17 mouse cellular contexts compared by ENCODE assay signal in the genomic region with DNA sequence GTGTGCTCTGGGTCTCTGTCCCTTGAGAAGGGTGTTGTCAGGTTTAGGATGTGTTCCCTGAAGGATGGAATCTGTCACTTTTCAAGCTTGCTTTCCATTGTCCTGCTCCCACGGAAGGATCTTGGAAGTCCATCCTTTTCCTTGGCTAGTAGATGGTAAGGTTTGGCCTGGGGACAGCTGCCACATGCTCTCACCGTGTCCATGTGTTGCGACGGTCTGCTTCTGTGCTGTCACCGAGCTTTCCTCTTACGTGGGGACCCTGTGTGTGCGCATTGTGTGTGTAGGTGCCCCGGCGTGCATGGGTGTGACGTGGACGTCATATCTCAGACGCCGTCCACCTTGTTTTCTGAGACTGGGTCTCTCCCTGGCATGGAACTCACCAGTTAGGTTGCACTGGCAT. TPM values are rescaled to one million over a fixed set of nuclear protein-coding genes. Genes with fewer than 3 reads are reported as not detected.
DNase-seq lines count a peak whose midpoint lies in the region; ATAC-seq and TF ChIP-seq lines count a peak whose summit lies in the region.
"Had no signal": no experiment of that assay in that cellular context is flagged by ENCODE, and none has a peak within 500 bp of the region (broad histone marks: within the 10 kb centered on the region; RNA-seq: fewer than 3 reads in every experiment).

No protein-coding gene starts in this region.

- ATAC-seq in hindbrain, embryonic 16.5 days = peak; percentile 12; the same call in 1 of the 2 replicates
- ATAC-seq in hindbrain, postnatal 0 days = no peak
- no peak for ATAC-seq in stomach, embryonic 14.5 days (ENCODE audit: insufficient number of reproducible peaks, insufficient read depth, low FRiP score, low read depth)
- no peak for ATAC-seq in stomach, postnatal 0 days (ENCODE audit: low FRiP score, low TSS enrichment)
- ATAC-seq: intestine, embryonic 15.5 days; liver, embryonic 12.5 days; midbrain, embryonic 13.5 days had no signal

- TF ChIP-seq CTCF in hindbrain, postnatal 0 days (IDR thresholded peaks at IDR 0.05; ENCODE audit: low read depth) = no peak
- no peak for TF ChIP-seq CTCF in stomach, postnatal 0 days (IDR thresholded peaks at IDR 0.05; ENCODE audit: low read depth)

- H3K36me3 ChIP-seq in hindbrain, embryonic 16.5 days (ENCODE audit: control insufficient read depth, insufficient read depth, low read length) = no peaks in the 10 kb centered on the region
- no peaks in the 10 kb centered on the region for H3K36me3 ChIP-seq in hindbrain, postnatal 0 days (ENCODE audit: insufficient read depth, low read length)
- H3K36me3 ChIP-seq in stomach, embryonic 14.5 days (ENCODE audit: control insufficient read depth, insufficient read depth, low read length) = no peaks in the 10 kb centered on the region
- no peaks in the 10 kb centered on the region for H3K36me3 ChIP-seq in stomach, postnatal 0 days (ENCODE audit: control insufficient read depth, insufficient read depth, low read length)
- H3K36me3 ChIP-seq: heart, embryonic 15.5 days; intestine, embryonic 15.5 days; liver, embryonic 12.5 days; midbrain, embryonic 13.5 days had no signal

- H3K27ac ChIP-seq in hindbrain, embryonic 16.5 days (ENCODE audit: low read depth, low read length) = no peak overlapping the region
- no peak overlapping the region; the same call in 1 of the 2 replicates for H3K27ac ChIP-seq in hindbrain, postnatal 0 days
- peak overlapping the region; percentile 63 for H3K27ac ChIP-seq in stomach, embryonic 14.5 days (ENCODE audit: low read length)
- H3K27ac ChIP-seq in stomach, postnatal 0 days (replicated peaks) = no peak overlapping the region; the same call in 1 of the 2 replicates
- H3K27ac ChIP-seq: heart, embryonic 15.5 days; intestine, embryonic 15.5 days; liver, embryonic 12.5 days; macrophage; midbrain, embryonic 13.5 days had no signal

- TF ChIP-seq EP300 in stomach, postnatal 0 days (optimal IDR thresholded peaks at IDR 0.05) = no peak

- no peak overlapping the region for H3K4me2 ChIP-seq in hindbrain, embryonic 16.5 days (ENCODE audit: low read length)
- H3K4me2 ChIP-seq in hindbrain, postnatal 0 days (ENCODE audit: low read depth, low read length) = no peak overlapping the region
- H3K4me2 ChIP-seq in stomach, embryonic 14.5 days (replicated peaks; ENCODE audit: low read depth, low read length) = no peak overlapping the region
- no peak overlapping the region for H3K4me2 ChIP-seq in stomach, postnatal 0 days (replicated peaks; ENCODE audit: low read depth)
- H3K4me2 ChIP-seq: heart, embryonic 15.5 days; intestine, embryonic 15.5 days; liver, embryonic 12.5 days; midbrain, embryonic 13.5 days had no signal

- no peak overlapping the region for H3K4me3 ChIP-seq in hindbrain, embryonic 16.5 days (ENCODE audit: low read length)
- no peak overlapping the region for H3K4me3 ChIP-seq in hindbrain, postnatal 0 days (ENCODE audit: low read length)
- H3K4me3 ChIP-seq in stomach, embryonic 14.5 days (ENCODE audit: low read depth, low read length) = no peak overlapping the region
- no peak overlapping the region for H3K4me3 ChIP-seq in stomach, postnatal 0 days (ENCODE audit: low read depth, low read length)
- H3K4me3 ChIP-seq: heart, embryonic 15.5 days; intestine, embryonic 15.5 days; liver, embryonic 12.5 days; midbrain, embryonic 13.5 days had no signal

- H3K27me3 ChIP-seq in hindbrain, embryonic 16.5 days (replicated peaks; ENCODE audit: control insufficient read depth, insufficient read depth, low read length) = no peaks in the 10 kb centered on the region
- no peaks in the 10 kb centered on the region for H3K27me3 ChIP-seq in hindbrain, postnatal 0 days (ENCODE audit: insufficient read depth, low read length)
- H3K27me3 ChIP-seq in stomach, embryonic 14.5 days (ENCODE audit: control insufficient read depth, insufficient read depth, low read length) = no peaks in the 10 kb centered on the region
- H3K27me3 ChIP-seq in stomach, postnatal 0 days (ENCODE audit: control insufficient read depth, insufficient read depth, low read length) = no peaks in the 10 kb centered on the region
- H3K27me3 ChIP-seq: heart, embryonic 15.5 days; intestine, embryonic 15.5 days; liver, embryonic 12.5 days; midbrain, embryonic 13.5 days had no signal

- no peaks in the 10 kb centered on the region for H3K9me3 ChIP-seq in hindbrain, embryonic 16.5 days (ENCODE audit: control insufficient read depth, low read length)
- no peaks in the 10 kb centered on the region for H3K9me3 ChIP-seq in hindbrain, postnatal 0 days (ENCODE audit: low read length)
- H3K9me3 ChIP-seq in stomach, embryonic 14.5 days (ENCODE audit: control insufficient read depth, low read depth, low read length) = no peaks in the 10 kb centered on the region
- no peaks in the 10 kb centered on the region for H3K9me3 ChIP-seq in stomach, postnatal 0 days (ENCODE audit: control insufficient read depth, low read length)
- H3K9me3 ChIP-seq: heart, embryonic 15.5 days; intestine, embryonic 15.5 days; liver, embryonic 12.5 days; midbrain, embryonic 13.5 days had no signal

- 79% methylated on average over 13 of the region's 13 CpGs for WGBS in hindbrain, embryonic 16.5 days
- WGBS in hindbrain, postnatal 0 days = 78% methylated on average over 13 of the region's 13 CpGs
- 94% methylated on average over 13 of the region's 13 CpGs for WGBS in stomach, embryonic 14.5 days
- WGBS in stomach, postnatal 0 days = 94% methylated on average over 13 of the region's 13 CpGs

- peak; percentile 58 for DNase-seq in cerebellum, adult 11-12 months
- no peak for DNase-seq in cerebellum, adult 11 months
- DNase-seq in hindbrain, postnatal 0 days (ENCODE audit: low spot score) = no peak
- no peak for DNase-seq in stomach, postnatal 0 days (ENCODE audit: low spot score)
- no peak for DNase-seq in heart, postnatal 4 days
- no peak for DNase-seq in gastrocnemius, postnatal 25 days
- DNase-seq: adrenal gland, adult 8-10 months; heart, adult 18-20 months; layer of hippocampus, adult 9-11 months; right cerebral cortex, postnatal 25 days had no signal

- H3K4me1 ChIP-seq in hindbrain, embryonic 16.5 days (ENCODE audit: control insufficient read depth, insufficient read depth, low read depth, low read length) = peaks cover 24% of the 10 kb centered on the region
- H3K4me1 ChIP-seq in hindbrain, postnatal 0 days (ENCODE audit: insufficient read depth, low read length) = peaks cover 11% of the 10 kb centered on the region; the same call in 1 of the 2 replicates
- H3K4me1 ChIP-seq in stomach, embryonic 14.5 days (ENCODE audit: control insufficient read depth, insufficient read depth, low read length) = peaks cover 23% of the 10 kb centered on the region
- H3K4me1 ChIP-seq in stomach, postnatal 0 days (replicated peaks; ENCODE audit: control insufficient read depth, insufficient read depth) = no peaks in the 10 kb centered on the region
- H3K4me1 ChIP-seq: heart, embryonic 15.5 days; intestine, embryonic 15.5 days; liver, embryonic 12.5 days had no signal

- H3K9ac ChIP-seq in hindbrain, embryonic 16.5 days (ENCODE audit: low read depth, low read length) = no peak overlapping the region
- H3K9ac ChIP-seq in hindbrain, postnatal 0 days (replicated peaks; ENCODE audit: low read length) = no peak overlapping the region
- no peak overlapping the region for H3K9ac ChIP-seq in stomach, embryonic 14.5 days (replicated peaks; ENCODE audit: low read depth, low read length)
- H3K9ac ChIP-seq in stomach, postnatal 0 days (ENCODE audit: low read length) = no peak overlapping the region
- H3K9ac ChIP-seq: heart, embryonic 15.5 days; intestine, embryonic 15.5 days; liver, embryonic 12.5 days; midbrain, embryonic 13.5 days had no signal

RNA-seq across cellular contexts. Expression of a gene that starts 19.5 kb away (rescaled TPM):
- 86.9 and 93.7 TPM in 2 replicates for polyA plus RNA-seq in hindbrain, embryonic 16.5 days (2015; fragmentation: Nextera tagmentation; extraction: Ambion mirVana)
- 135 and 144 TPM in 2 replicates for total RNA-seq in hindbrain, postnatal 0 days (2014; rRNA removed)
- 85.6 and 86.0 TPM in 2 replicates for polyA plus RNA-seq in hindbrain, postnatal 0 days (2015; fragmentation: Nextera tagmentation; extraction: Ambion mirVana)
- 34.3 and 44.7 TPM in 2 replicates for polyA plus RNA-seq in stomach, embryonic 14.5 days (2014; fragmentation: Nextera tagmentation; extraction: Ambion mirVana)
- polyA plus RNA-seq in stomach, postnatal 0 days (2015; fragmentation: Nextera tagmentation; extraction: Ambion mirVana) = 21.9 and 22.3 TPM in 2 replicates
- total RNA-seq in heart, postnatal 4 days (2021) = 10 to 100 TPM; 11.5 to 11.6 TPM
- 1 to 10 TPM; 4.9 to 6.6 TPM for total RNA-seq in gastrocnemius, postnatal 25 days (2021)
